In genomic region chr7:130048106-130048772, GRCm38 (mm10) we compare ENCODE assay signal across 18 mouse cellular contexts.
DNase-seq lines count a peak whose midpoint lies in the region; ATAC-seq lines count a peak whose summit lies in the region.
"Had no signal": no experiment of that assay in that cellular context is flagged by ENCODE, and none has a peak within 500 bp of the region (broad histone marks: within the 10 kb centered on the region; RNA-seq: fewer than 3 reads in every experiment).

No protein-coding gene starts in this region.

- no peaks in the 10 kb centered on the region for H3K9me3 ChIP-seq in heart, embryonic 10.5 days
- no peaks in the 10 kb centered on the region for H3K9me3 ChIP-seq in midbrain, embryonic 11.5 days (ENCODE audit: control insufficient read depth, low read length)
- no peaks in the 10 kb centered on the region for H3K9me3 ChIP-seq in midbrain, embryonic 15.5 days
- H3K9me3 ChIP-seq in intestine, embryonic 15.5 days, result no peaks in the 10 kb centered on the region
- H3K9me3 ChIP-seq: hindbrain, embryonic 15.5 days; neural tube, embryonic 15.5 days had no signal

- H3K27ac ChIP-seq in heart, embryonic 10.5 days, result peak overlapping the region; percentile 5; the same call in 1 of the 2 replicates
- H3K27ac ChIP-seq in midbrain, embryonic 11.5 days (ENCODE audit: low read depth, low read length), result peak overlapping the region; percentile 10; the same call in 1 of the 2 replicates
- H3K27ac ChIP-seq in midbrain, embryonic 15.5 days, result no peak overlapping the region
- no peak overlapping the region for H3K27ac ChIP-seq in intestine, embryonic 15.5 days
- H3K27ac ChIP-seq: hindbrain, embryonic 15.5 days; liver, embryonic 14.5 days; macrophage; neural tube, embryonic 15.5 days had no signal

- no peaks in the 10 kb centered on the region for H3K27me3 ChIP-seq in heart, embryonic 10.5 days (ENCODE audit: insufficient read depth, poor library complexity, severe bottlenecking)
- no peaks in the 10 kb centered on the region for H3K27me3 ChIP-seq in midbrain, embryonic 11.5 days (ENCODE audit: control insufficient read depth, insufficient read depth, low read length)
- H3K27me3 ChIP-seq in midbrain, embryonic 15.5 days (replicated peaks), result no peaks in the 10 kb centered on the region
- no peaks in the 10 kb centered on the region for H3K27me3 ChIP-seq in intestine, embryonic 15.5 days (replicated peaks)
- H3K27me3 ChIP-seq: hindbrain, embryonic 15.5 days; neural tube, embryonic 15.5 days had no signal

- H3K4me1 ChIP-seq in heart, embryonic 10.5 days, result peaks cover 36% of the 10 kb centered on the region
- H3K4me1 ChIP-seq in midbrain, embryonic 11.5 days (ENCODE audit: control insufficient read depth, insufficient read depth, low read length), result peaks cover 22% of the 10 kb centered on the region
- H3K4me1 ChIP-seq in midbrain, embryonic 15.5 days, result peaks cover 2% of the 10 kb centered on the region; the same call in 1 of the 2 replicates
- H3K4me1 ChIP-seq in intestine, embryonic 15.5 days (replicated peaks), result peaks cover 15% of the 10 kb centered on the region
- H3K4me1 ChIP-seq: hindbrain, embryonic 15.5 days; neural tube, embryonic 15.5 days had no signal

- no peak overlapping the region for H3K4me3 ChIP-seq in heart, embryonic 10.5 days
- no peak overlapping the region for H3K4me3 ChIP-seq in midbrain, embryonic 11.5 days (ENCODE audit: low read depth, low read length)
- no peak overlapping the region for H3K4me3 ChIP-seq in midbrain, embryonic 15.5 days
- H3K4me3 ChIP-seq in intestine, embryonic 15.5 days (replicated peaks), result no peak overlapping the region
- H3K4me3 ChIP-seq: hindbrain, embryonic 15.5 days; neural tube, embryonic 15.5 days had no signal

- 69% methylated on average over 6 of the region's 6 CpGs for WGBS in heart, embryonic 10.5 days
- WGBS in midbrain, embryonic 11.5 days, result 8% methylated on average over 6 of the region's 6 CpGs
- 12% methylated on average over 6 of the region's 6 CpGs for WGBS in midbrain, embryonic 15.5 days
- 50% methylated on average over 6 of the region's 6 CpGs for WGBS in intestine, embryonic 15.5 days

- H3K36me3 ChIP-seq in heart, embryonic 10.5 days, result no peaks in the 10 kb centered on the region
- H3K36me3 ChIP-seq in midbrain, embryonic 11.5 days (ENCODE audit: control insufficient read depth, insufficient read depth, low read length), result no peaks in the 10 kb centered on the region
- no peaks in the 10 kb centered on the region for H3K36me3 ChIP-seq in midbrain, embryonic 15.5 days (replicated peaks)
- H3K36me3 ChIP-seq in intestine, embryonic 15.5 days, result no peaks in the 10 kb centered on the region
- H3K36me3 ChIP-seq: hindbrain, embryonic 15.5 days; neural tube, embryonic 15.5 days had no signal

- DNase-seq in heart, embryonic 10.5 days (ENCODE audit: low spot score), result no peak
- DNase-seq in heart, adult 8-10 months (ENCODE audit: low spot score), result no peak
- peak; percentile 96 for DNase-seq in midbrain, embryonic 11.5 days (ENCODE audit: low spot score, missing footprints)
- DNase-seq in kidney, postnatal 25 days, result peak; percentile 18 to 42
- no peak for DNase-seq in cerebellum, adult 18-20 months
- no peak for DNase-seq in ovary, postnatal 14 days (ENCODE audit: low spot score)
- DNase-seq: adrenal gland, adult 2 months; B cell, adult 2 months; cerebellum, adult 9-10 months; gastrocnemius, postnatal 36 days; right cerebral cortex, adult 18-20 months; spleen, adult 18-20 months had no signal

- no peak overlapping the region for H3K9ac ChIP-seq in midbrain, embryonic 11.5 days (ENCODE audit: low read length)
- no peak overlapping the region for H3K9ac ChIP-seq in midbrain, embryonic 15.5 days
- no peak overlapping the region for H3K9ac ChIP-seq in intestine, embryonic 15.5 days
- H3K9ac ChIP-seq: hindbrain, embryonic 15.5 days; liver, embryonic 14.5 days; neural tube, embryonic 15.5 days had no signal

- ATAC-seq in midbrain, embryonic 11.5 days (ENCODE audit: low FRiP score), result peak; percentile 85
- no peak for ATAC-seq in midbrain, embryonic 15.5 days (replicated peaks)
- ATAC-seq in intestine, embryonic 15.5 days, result no peak

- no peak overlapping the region for H3K4me2 ChIP-seq in midbrain, embryonic 11.5 days
- H3K4me2 ChIP-seq in midbrain, embryonic 15.5 days, result no peak overlapping the region
- no peak overlapping the region for H3K4me2 ChIP-seq in intestine, embryonic 15.5 days (replicated peaks)
- H3K4me2 ChIP-seq: hindbrain, embryonic 15.5 days; neural tube, embryonic 15.5 days had no signal

Comparison
In these comparisons a context has a peak if more than half of its experiments do, and no peak if none do; other contexts are left out.
1. H3K27ac ChIP-seq: peak in heart, embryonic 10.5 days (single experiment) and midbrain, embryonic 11.5 days (single experiment); none in midbrain, embryonic 15.5 days (single experiment) and intestine, embryonic 15.5 days (single experiment).
2. DNase-seq: peak in midbrain, embryonic 11.5 days (single experiment) and kidney, postnatal 25 days (2 of 2); none in heart, embryonic 10.5 days (single experiment), heart, adult 8-10 months (single experiment), cerebellum, adult 18-20 months (0 of 2) and ovary, postnatal 14 days (single experiment).